Mouse (Mus musculus) forebrain, postnatal 0 days (tissue): ENCODE measurements around the gene Sox5. TPM values are rescaled to one million over a fixed set of nuclear protein-coding genes. Genes with fewer than 3 reads are reported as not detected.

Experiments used
- ATAC-seq: fragments of 200-750 bp; cut with Nextera tagmentation; 2 replicates; pipeline ENCODE4 v1.8.0; 2017; ENCODE audit warnings: mild to moderate bottlenecking, moderate library complexity
- DNase-seq: peaks from one replicate; pipeline ENCODE4 v3.0.0-alpha.2; 2015
- H3K27ac ChIP-seq: fragments of 300-500 bp; sonication (generic); 2 replicates; pipeline ENCODE4 v1.5.1; 2014; ENCODE audit warnings: low read depth, mild to moderate bottlenecking, antibody characterized with exemption, low read length, moderate library complexity, mixed read lengths
- H3K27me3 ChIP-seq: fragments of 300-500 bp; sonication (generic); 2 replicates; pipeline ENCODE4 v1.6.1; 2014; ENCODE audit warnings: mild to moderate bottlenecking, low read length, mixed read lengths; ENCODE audit not compliant: insufficient read depth
- H3K36me3 ChIP-seq: fragments of 300-500 bp; sonication (generic); 2 replicates; pipeline ENCODE4 v1.6.1; 2014; ENCODE audit warnings: mild to moderate bottlenecking, moderate library complexity; ENCODE audit not compliant: insufficient read depth
- H3K4me1 ChIP-seq: fragments of 300-500 bp; sonication (generic); 2 replicates; pipeline ENCODE4 v1.6.1; 2014; ENCODE audit warnings: antibody characterized with exemption; ENCODE audit not compliant: insufficient read depth
- H3K4me2 ChIP-seq: fragments of 300-500 bp; sonication (generic); 2 replicates; pipeline ENCODE4 v1.6.1; 2014; ENCODE audit warnings: low read depth, mild to moderate bottlenecking, moderate library complexity
- H3K4me3 ChIP-seq: fragments of 300-500 bp; sonication (generic); 2 replicates; pipeline ENCODE4 v1.5.1; 2014; ENCODE audit warnings: low read depth, low read length, mixed read lengths
- H3K9ac ChIP-seq: fragments of 300-500 bp; sonication (generic); 2 replicates; pipeline ENCODE4 v1.6.1; 2014; ENCODE audit warnings: mild to moderate bottlenecking
- H3K9me3 ChIP-seq: fragments of 300-500 bp; sonication (generic); 2 replicates; pipeline ENCODE4 v1.6.1; 2016; ENCODE audit warnings: low read length
- CTCF ChIP-seq: sonication (generic); IDR thresholded peaks from 2 replicates; pipeline ENCODE4 v1.5.1; 2016; ENCODE audit warnings: antibody characterized with exemption, control low read depth, low read depth
- WGBS: fragments of 180-500 bp; shearing (Covaris S2); extraction: QIAGEN DNeasy Blood & Tissue Kit; methylation state at CpG from one replicate; pipeline ENCODE4 v1.1.7; 2014; 5-methylcytosine and 5-hydroxymethylcytosine counted together
- polyA plus RNA-seq: library from polyadenylated mRNA; unstranded; fragments of >200 nt; fragmentation: Nextera tagmentation; extraction: Ambion mirVana; gene quantifications from 2 replicates; pipeline ENCODE4 v1.2.1, GENCODE M21; 2015
- total RNA-seq: library from RNA; depleted of rRNA; stranded (reverse); fragments of >200 nt; gene quantifications from 2 replicates; pipeline ENCODE4 v1.2.3, GENCODE M21; 2014

The Sox5 gene
- total and polyA plus RNA-seq, 2 experiments from 2014 or later: 31.6 to 62.8 TPM

DNA sequence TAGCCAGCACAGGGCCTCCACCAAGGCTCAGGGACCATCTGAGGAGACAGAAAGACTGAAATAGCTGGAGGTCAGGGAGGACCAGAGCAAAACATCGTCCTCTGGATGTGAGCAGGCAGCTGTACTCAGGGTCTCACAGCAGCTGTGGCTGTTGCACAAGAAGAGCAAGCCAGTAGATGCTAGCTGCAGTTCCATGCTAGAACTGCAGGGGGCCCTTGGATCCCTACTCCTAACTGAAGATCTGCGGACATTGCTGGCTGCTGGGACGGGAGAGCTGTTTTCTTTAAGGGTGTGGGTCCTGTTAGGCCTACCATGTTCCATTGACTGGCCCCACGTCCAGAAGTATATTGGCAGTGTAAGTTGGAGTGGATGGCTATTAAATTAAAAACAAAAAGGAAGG, 137.1 kb downstream of the Sox5 start:
- H3K4me1 ChIP-seq: no peaks in the 10 kb centered on the region; the same call in 1 of the 2 replicates
- H3K4me2 ChIP-seq: no peak overlapping the region
- no peak overlapping the region for H3K9ac ChIP-seq
- no peaks in the 10 kb centered on the region for H3K9me3 ChIP-seq
- H3K4me3 ChIP-seq: no peak overlapping the region
- no peaks in the 10 kb centered on the region for H3K36me3 ChIP-seq
- no peaks in the 10 kb centered on the region for H3K27me3 ChIP-seq
- ATAC-seq (no peak), DNase-seq (no peak)
- peak; percentile 54 for TF ChIP-seq CTCF
- H3K27ac ChIP-seq: no peak overlapping the region
- WGBS: 78% methylated on average over 4 of the region's 4 CpGs

DNA sequence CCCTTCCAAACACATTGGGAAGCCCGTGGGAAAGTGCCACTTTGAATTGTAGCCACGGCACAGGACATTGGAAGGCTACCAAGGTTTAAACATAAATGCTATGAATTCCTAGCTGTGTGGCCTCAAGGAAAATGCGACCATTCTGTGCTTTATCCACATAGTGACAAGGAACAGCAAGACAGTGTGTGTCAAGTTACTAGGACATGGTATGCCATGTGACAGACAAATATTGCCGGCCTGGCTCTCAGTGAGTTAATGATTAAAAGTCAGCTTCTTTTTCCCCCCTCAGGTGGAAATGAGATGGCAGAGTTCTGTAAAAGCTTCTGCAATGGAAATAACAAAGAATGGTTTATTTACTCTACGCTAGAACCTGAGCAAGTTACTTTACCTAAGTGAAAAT, 138.2 kb downstream of the Sox5 start:
- Histone ChIP-seq H3K4me1 (peaks cover 3% of the 10 kb centered on the region; the same call in 1 of the 2 replicates), H3K9me3 (no peaks in the 10 kb centered on the region), H3K27me3 (no peaks in the 10 kb centered on the region), H3K9ac (no peak overlapping the region), H3K4me3 (no peak overlapping the region), H3K36me3 (no peaks in the 10 kb centered on the region), H3K27ac (no peak overlapping the region), H3K4me2 (no peak overlapping the region)
- TF ChIP-seq CTCF: no peak
- DNase-seq (no peak), ATAC-seq (no peak)
- 65% methylated on average over 5 of the region's 5 CpGs for WGBS

DNA sequence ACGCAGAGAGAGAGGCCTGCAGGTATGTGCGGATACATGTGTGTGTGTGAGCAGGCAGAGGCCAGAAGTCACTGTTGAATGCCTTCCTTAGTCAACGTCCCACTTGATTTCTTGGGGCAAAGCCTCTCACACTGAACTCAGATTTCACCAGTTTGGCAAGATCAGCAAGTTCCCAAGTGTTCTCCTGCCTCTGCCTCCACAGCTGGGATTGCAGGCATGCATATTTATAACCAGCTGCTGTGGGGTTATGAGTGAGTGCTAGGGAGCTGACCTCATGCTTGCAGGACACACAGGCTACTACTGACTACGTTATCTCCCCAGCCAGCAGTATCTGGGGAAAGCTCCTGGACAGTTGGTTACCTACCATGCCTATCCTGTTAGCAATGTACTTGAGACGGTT, 139.9 kb downstream of the Sox5 start:
- H3K4me3 ChIP-seq: no peak overlapping the region
- WGBS: 83% methylated on average over 5 of the region's 5 CpGs
- H3K27ac ChIP-seq: no peak overlapping the region
- no peaks in the 10 kb centered on the region for H3K9me3 ChIP-seq
- TF ChIP-seq CTCF: no peak
- no peak overlapping the region for H3K9ac ChIP-seq
- peaks cover 3% of the 10 kb centered on the region; the same call in 1 of the 2 replicates for H3K4me1 ChIP-seq
- DNase-seq (no peak), ATAC-seq (no peak)
- no peaks in the 10 kb centered on the region for H3K27me3 ChIP-seq
- H3K36me3 ChIP-seq: no peaks in the 10 kb centered on the region
- H3K4me2 ChIP-seq: no peak overlapping the region

DNA sequence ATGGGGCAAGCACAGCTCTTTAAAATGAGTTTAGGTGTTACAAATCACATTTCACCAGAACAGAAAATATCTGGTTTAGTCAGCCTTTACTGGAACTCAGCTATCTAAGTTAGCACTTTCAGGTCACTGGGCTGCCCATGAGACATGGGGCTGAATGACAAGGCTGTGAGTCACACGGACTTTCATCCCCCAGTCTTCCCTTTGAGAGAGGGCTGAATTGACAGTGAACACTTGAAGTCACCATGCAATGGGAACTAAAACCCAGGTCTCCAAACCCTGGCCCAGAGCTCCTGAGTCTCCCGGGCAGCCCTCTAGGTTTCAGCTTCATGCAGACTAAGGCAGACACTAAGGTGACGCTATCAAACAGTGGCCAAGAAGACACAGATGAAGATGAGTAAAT, 141.2 kb downstream of the Sox5 start:
- 85% methylated on average over 3 of the region's 3 CpGs for WGBS
- ATAC-seq (no peak), DNase-seq (no peak)
- Histone ChIP-seq H3K4me1 (peaks cover 3% of the 10 kb centered on the region; the same call in 1 of the 2 replicates), H3K9ac (no peak overlapping the region), H3K9me3 (no peaks in the 10 kb centered on the region), H3K27me3 (no peaks in the 10 kb centered on the region), H3K4me3 (no peak overlapping the region), H3K4me2 (no peak overlapping the region), H3K36me3 (no peaks in the 10 kb centered on the region), H3K27ac (no peak overlapping the region)
- TF ChIP-seq CTCF: no peak

DNA sequence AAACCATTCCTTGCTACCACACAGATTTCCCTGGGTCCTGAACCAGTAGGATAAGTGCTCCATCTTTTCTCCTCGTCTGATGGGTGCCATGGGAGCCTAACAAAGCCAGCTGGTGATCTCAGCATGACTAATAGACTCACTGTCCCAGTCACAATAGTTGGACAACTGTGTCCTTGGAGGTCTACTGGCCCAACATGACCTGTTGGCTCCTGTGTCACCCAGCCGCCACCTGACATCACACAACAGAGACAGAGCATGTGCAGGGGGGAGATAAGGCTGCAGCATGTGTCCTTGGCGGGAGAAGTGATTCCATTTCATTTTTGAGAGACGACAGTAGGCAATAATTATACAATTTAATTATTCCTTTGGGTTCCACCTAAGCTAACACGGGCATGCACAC, 143.2 kb downstream of the Sox5 start:
- no peak for TF ChIP-seq CTCF
- no peaks in the 10 kb centered on the region for H3K9me3 ChIP-seq
- peaks cover 3% of the 10 kb centered on the region; the same call in 1 of the 2 replicates for H3K4me1 ChIP-seq
- H3K27ac ChIP-seq: no peak overlapping the region
- ATAC-seq (no peak), DNase-seq (no peak)
- no peaks in the 10 kb centered on the region for H3K27me3 ChIP-seq
- H3K4me3 ChIP-seq: no peak overlapping the region
- no peak overlapping the region for H3K9ac ChIP-seq
- 47% methylated on average over 5 of the region's 5 CpGs for WGBS
- H3K36me3 ChIP-seq: no peaks in the 10 kb centered on the region
- no peak overlapping the region for H3K4me2 ChIP-seq

DNA sequence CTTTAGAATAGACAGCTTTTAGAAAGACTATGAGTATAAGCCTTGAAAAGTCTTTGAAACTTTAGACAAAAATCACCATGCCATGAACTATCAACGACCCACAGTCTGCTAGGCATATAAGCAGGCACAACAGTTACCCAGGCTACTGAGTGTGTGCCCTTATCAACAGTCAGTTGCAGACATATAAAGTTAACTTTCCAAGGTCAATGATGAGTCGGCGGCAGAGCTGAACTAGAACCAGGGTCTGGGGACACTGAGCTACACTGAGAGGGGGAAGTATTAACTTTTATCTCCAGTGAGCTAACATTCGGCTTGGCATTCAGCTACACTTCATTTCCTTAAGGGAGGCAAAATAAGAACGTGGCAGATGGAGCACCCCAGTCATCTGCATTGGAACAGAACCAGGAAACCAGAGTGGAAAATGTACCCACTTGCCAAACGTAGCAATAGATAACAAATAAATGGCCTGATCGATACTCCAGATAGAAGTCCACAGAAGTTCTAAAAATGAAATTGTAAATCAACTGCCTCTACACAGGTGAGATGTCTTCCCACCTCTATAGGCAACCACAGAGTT, 154.2 kb downstream of the Sox5 start:
- Histone ChIP-seq H3K9ac (no peak overlapping the region), H3K4me3 (no peak overlapping the region), H3K4me1 (no peaks in the 10 kb centered on the region), H3K27ac (no peak overlapping the region), H3K27me3 (no peaks in the 10 kb centered on the region), H3K9me3 (no peaks in the 10 kb centered on the region), H3K36me3 (no peaks in the 10 kb centered on the region), H3K4me2 (no peak overlapping the region)
- TF ChIP-seq CTCF: no peak
- 63% methylated on average over 7 of the region's 7 CpGs for WGBS
- DNase-seq (peak; percentile 65), ATAC-seq (0 out of 2 replicates have a peak, but pooled peaks have one; percentile 14)

DNA sequence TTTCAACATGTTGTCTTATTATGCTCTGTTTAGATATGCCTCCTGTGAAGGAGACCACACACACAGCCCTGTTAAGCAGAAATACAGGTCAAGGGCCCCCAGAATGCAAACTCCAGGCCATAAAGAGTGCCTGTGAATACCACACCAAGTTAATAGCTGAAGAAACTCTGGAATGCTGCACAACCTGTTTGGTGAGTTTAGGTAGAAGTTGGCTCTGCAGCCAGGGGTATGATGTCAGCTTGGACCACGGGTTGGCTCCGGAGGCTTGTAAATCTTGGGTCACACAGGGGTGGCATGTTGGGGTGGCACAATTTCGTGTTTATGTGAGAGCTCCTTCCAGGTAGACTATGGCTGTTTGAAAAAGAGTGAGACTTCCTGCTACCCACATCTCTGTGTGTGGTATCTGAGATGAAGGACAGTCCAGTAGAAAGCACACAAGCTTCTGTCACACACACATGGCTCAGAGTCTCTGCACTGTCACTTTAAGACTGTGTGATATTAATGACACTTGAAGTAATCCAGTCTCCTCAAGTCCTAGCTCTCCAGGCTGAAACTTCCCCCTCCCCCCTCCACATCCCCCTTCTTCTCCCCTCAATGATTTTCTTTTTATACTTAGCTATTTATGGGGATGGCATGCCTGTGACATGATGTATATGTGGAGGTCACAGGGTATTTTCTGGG, 160.5 kb downstream of the Sox5 start:
- TF ChIP-seq CTCF: no peak

More for the DNA sequence above, 160.5 kb downstream of the Sox5 start:
- Histone ChIP-seq H3K27ac (no peak overlapping the region), H3K27me3 (no peaks in the 10 kb centered on the region), H3K9ac (no peak overlapping the region), H3K4me3 (no peak overlapping the region), H3K4me2 (no peak overlapping the region), H3K36me3 (no peaks in the 10 kb centered on the region), H3K4me1 (no peaks in the 10 kb centered on the region), H3K9me3 (no peaks in the 10 kb centered on the region)
- 51% methylated on average over 3 of the region's 3 CpGs for WGBS
- ATAC-seq: no peak
- DNase-seq: no peak
